Mouse (Mus musculus): ENCODE results near the gene Fpr3.
"Not testable (repeated sequence)": the region's sequence is repeated elsewhere in the genome, so short reads cannot be mapped to it uniquely, and the experiment has no call there.

Fpr3 gene

GRCm38 (mm10) chr17:17887774-17888248 lies at the start of gene Fpr3, which contains the start of gene Fpr2:
Gene Fpr3, plus strand, starts transcription at chr17:17887852.
Gene Fpr2, plus strand, starts transcription at chr17:17887824.
- in situ Hi-C loops (cut with MboI; ENCODE audit: unreplicated experiment in 2 of 2), result no loop called here

- in situ Hi-C loops (cut with MboI; ENCODE audit: unreplicated experiment in 2 of 2), result no loop called here
Observed at GRCm38 (mm10) chr17:17837919-17838701, 49.5 kb upstream of the Fpr3 start.

- in situ Hi-C loops (cut with MboI; ENCODE audit: unreplicated experiment in 2 of 2), result no loop called here
Observed at GRCm38 (mm10) chr17:17839276-17839675, 48.4 kb upstream of the Fpr3 start.

- in situ Hi-C loops (cut with MboI; ENCODE audit: unreplicated experiment in 2 of 2), result no loop called here
Observed at GRCm38 (mm10) chr17:17840796-17841195, 46.9 kb upstream of the Fpr3 start.

- in situ Hi-C loops (cut with MboI; ENCODE audit: unreplicated experiment in 2 of 2), result no loop called here
Observed at GRCm38 (mm10) chr17:17843534-17844261, 44.0 kb upstream of the Fpr3 start.

- in situ Hi-C loops (cut with MboI; ENCODE audit: unreplicated experiment in 2 of 2), result not testable (repeated sequence)
Observed at GRCm38 (mm10) chr17:17844606-17845005, 43.0 kb upstream of the Fpr3 start.

- in situ Hi-C loops (cut with MboI; ENCODE audit: unreplicated experiment in 2 of 2), result no loop called here
Observed at GRCm38 (mm10) chr17:17845187-17846027, 42.2 kb upstream of the Fpr3 start.

GRCm38 (mm10) chr17:17848988-17849387 lies 38.7 kb upstream of the Fpr3 start:
- in situ Hi-C loops (cut with MboI; ENCODE audit: unreplicated experiment in 2 of 2), result no loop called here

- in situ Hi-C loops (cut with MboI; ENCODE audit: unreplicated experiment in 2 of 2), result no loop called here
Observed at GRCm38 (mm10) chr17:17849906-17850712, 37.5 kb upstream of the Fpr3 start.

- in situ Hi-C loops (cut with MboI; ENCODE audit: unreplicated experiment in 2 of 2), result no loop called here
Observed at GRCm38 (mm10) chr17:17855064-17855838, 32.4 kb upstream of the Fpr3 start, which contains the start of gene Has1. Gene Has1, minus strand, starts transcription at chr17:17855205.

GRCm38 (mm10) chr17:17856612-17857011 lies 31.0 kb upstream of the Fpr3 start:
- in situ Hi-C loops (cut with MboI; ENCODE audit: unreplicated experiment in 2 of 2), result no loop called here

- in situ Hi-C loops (cut with MboI; ENCODE audit: unreplicated experiment in 2 of 2), result no loop called here
Observed at GRCm38 (mm10) chr17:17857446-17857845, 30.2 kb upstream of the Fpr3 start.

- in situ Hi-C loops (cut with MboI; ENCODE audit: unreplicated experiment in 2 of 2), result no loop called here
Observed at GRCm38 (mm10) chr17:17860110-17860509, 27.5 kb upstream of the Fpr3 start.

GRCm38 (mm10) chr17:17862360-17862759 lies 25.3 kb upstream of the Fpr3 start:
- in situ Hi-C loops (cut with MboI; ENCODE audit: unreplicated experiment in 2 of 2), result no loop called here

- in situ Hi-C loops (cut with MboI; ENCODE audit: unreplicated experiment in 2 of 2), result no loop called here
Observed at GRCm38 (mm10) chr17:17865168-17865567, 22.5 kb upstream of the Fpr3 start.

- in situ Hi-C loops (cut with MboI; ENCODE audit: unreplicated experiment in 2 of 2), result no loop called here
Observed at GRCm38 (mm10) chr17:17866801-17867469, 20.7 kb upstream of the Fpr3 start.

GRCm38 (mm10) chr17:17870892-17871550 lies 16.6 kb upstream of the Fpr3 start:
- in situ Hi-C loops (cut with MboI; ENCODE audit: unreplicated experiment in 2 of 2), result no loop called here

GRCm38 (mm10) chr17:17871697-17872096 lies 16.0 kb upstream of the Fpr3 start:
- in situ Hi-C loops (cut with MboI; ENCODE audit: unreplicated experiment in 2 of 2), result no loop called here

Data from v-Abl transformed pro-B cells (cell line).